Mouse (Mus musculus) midbrain, embryonic 10.5 days (tissue): Measurements from ENCODE around the gene Tubal3. TPM values are rescaled to one million over a fixed set of nuclear protein-coding genes. Genes with fewer than 3 reads are reported as not detected.
"Not testable (repeated sequence)": the region's sequence is repeated elsewhere in the genome, so short reads cannot be mapped to it uniquely, and the experiment has no call there.

Source experiments
- DNase-seq: peaks from one replicate; pipeline ENCODE4 v3.0.0-alpha.2; 2017; ENCODE audit warnings: low spot score
- H3K27ac ChIP-seq: fragments of 300-500 bp; sonication (generic); replicated peaks from 2 replicates; pipeline ENCODE4 v1.5.1; 2016; ENCODE audit warnings: mild to moderate bottlenecking
- H3K27me3 ChIP-seq: fragments of 300-500 bp; sonication (generic); 2 replicates; pipeline ENCODE4 v1.6.1; 2016; ENCODE audit warnings: low read depth, mild to moderate bottlenecking; ENCODE audit not compliant: poor library complexity, severe bottlenecking
- H3K36me3 ChIP-seq: fragments of 300-500 bp; sonication (generic); 2 replicates; pipeline ENCODE4 v1.6.1; 2016; ENCODE audit warnings: mild to moderate bottlenecking, moderate library complexity
- H3K4me1 ChIP-seq: fragments of 300-500 bp; sonication (generic); 2 replicates; pipeline ENCODE4 v1.6.1; 2016
- H3K4me3 ChIP-seq: fragments of 300-500 bp; sonication (generic); 2 replicates; pipeline ENCODE4 v1.5.1; 2016; ENCODE audit warnings: mild to moderate bottlenecking, moderate library complexity
- H3K9me3 ChIP-seq: fragments of 300-500 bp; sonication (generic); replicated peaks from 2 replicates; pipeline ENCODE4 v1.6.1; 2016; ENCODE audit warnings: mild to moderate bottlenecking
- WGBS: fragments of 180-500 bp; shearing (Covaris S2); methylation state at CpG from one replicate; pipeline ENCODE4 v1.1.7; 2016; 5-methylcytosine and 5-hydroxymethylcytosine counted together
- polyA plus RNA-seq: library from polyadenylated mRNA; unstranded; fragments of >200 nt; fragmentation: Nextera tagmentation; extraction: Ambion mirVana; gene quantifications from 2 replicates; pipeline ENCODE4 v1.2.1, GENCODE M21; 2016

Gene Tubal3
- polyA plus RNA-seq, 1 experiment from 2014 or later: not detected

DNA sequence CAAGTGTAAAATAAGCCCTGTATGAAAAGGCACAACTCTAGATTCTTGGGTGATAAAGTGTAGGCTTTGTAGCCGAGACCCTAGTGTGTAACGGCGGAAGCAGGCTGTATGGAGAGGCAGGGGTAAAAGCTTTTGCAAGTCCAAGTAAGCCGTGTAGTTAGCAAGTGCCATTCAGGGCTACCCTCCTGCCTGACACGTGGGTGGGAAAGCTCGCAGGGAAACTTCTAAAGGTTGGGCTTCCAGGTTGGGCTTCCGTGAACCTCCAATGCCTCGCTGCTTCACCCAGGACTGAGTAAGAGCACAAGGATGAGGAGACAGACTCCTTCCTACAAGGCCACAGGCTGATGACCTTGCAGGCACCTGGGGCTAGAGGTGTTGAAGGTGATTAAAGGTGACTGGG is 23.5 kb upstream of the Tubal3 start:
- Histone ChIP-seq H3K4me3 (no peak overlapping the region), H3K4me1 (peaks cover 22% of the 10 kb centered on the region), H3K36me3 (peaks cover 23% of the 10 kb centered on the region), H3K27me3 (no peaks in the 10 kb centered on the region), H3K9me3 (no peaks in the 10 kb centered on the region), H3K27ac (no peak overlapping the region)
- WGBS: 79% methylated on average over 8 of the region's 8 CpGs
- no peak for DNase-seq

DNA sequence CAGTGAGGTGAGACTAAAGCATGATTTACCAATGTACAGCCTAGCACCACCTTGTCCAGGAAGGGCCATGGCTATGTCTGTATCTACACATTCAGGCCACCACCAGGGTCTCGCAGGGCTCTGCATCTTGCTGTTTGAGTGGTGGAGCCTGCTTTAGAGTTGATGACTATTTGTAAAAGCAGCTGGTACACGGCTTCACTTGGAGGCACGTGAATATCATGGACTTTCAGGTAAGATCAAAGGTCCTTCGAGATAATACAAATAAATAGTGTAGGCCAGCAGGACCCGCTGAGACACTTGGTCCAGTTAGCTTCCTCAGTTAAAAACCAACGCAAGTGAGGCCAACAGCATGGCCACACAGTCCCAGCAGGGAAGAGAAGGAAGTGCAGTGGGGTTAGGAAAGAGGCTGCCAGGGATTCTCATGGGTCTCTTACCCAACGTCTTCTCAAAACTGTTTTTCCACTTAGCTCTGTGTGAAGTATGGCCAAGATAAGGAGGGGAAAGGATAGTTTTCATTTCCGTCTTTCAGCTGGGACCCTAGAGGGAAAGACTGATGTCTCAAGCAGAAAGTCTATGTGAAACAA is 22.6 kb upstream of the Tubal3 start:
- no peak overlapping the region for H3K4me3 ChIP-seq
- no peaks in the 10 kb centered on the region for H3K27me3 ChIP-seq
- no peak for DNase-seq
- WGBS: 89% methylated on average over 8 of the region's 8 CpGs
- H3K27ac ChIP-seq: no peak overlapping the region
- no peaks in the 10 kb centered on the region for H3K9me3 ChIP-seq
- H3K4me1 ChIP-seq: peaks cover 22% of the 10 kb centered on the region
- peaks cover 27% of the 10 kb centered on the region for H3K36me3 ChIP-seq

DNA sequence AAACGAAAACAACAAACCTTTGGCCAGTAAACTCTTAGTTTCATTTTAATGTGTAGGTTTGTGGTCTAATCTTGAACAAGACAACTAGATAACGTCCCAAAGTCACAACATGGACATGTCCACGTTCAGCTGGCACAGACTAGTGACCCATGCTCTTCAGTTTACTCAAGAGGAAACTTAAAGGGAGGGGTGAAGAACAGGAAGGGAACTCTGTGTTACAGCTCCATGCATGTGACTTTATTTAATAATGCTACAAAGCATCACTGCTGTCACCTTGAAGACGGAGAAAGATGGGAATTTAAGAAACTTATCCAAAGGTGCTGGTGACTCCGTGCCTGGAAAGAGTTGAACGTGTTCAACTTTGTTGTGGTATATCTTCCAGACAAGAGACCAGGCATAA is 22.0 kb upstream of the Tubal3 start:
- Histone ChIP-seq H3K27ac (no peak overlapping the region), H3K27me3 (no peaks in the 10 kb centered on the region), H3K36me3 (peaks cover 33% of the 10 kb centered on the region), H3K4me3 (no peak overlapping the region), H3K9me3 (no peaks in the 10 kb centered on the region), H3K4me1 (peaks cover 22% of the 10 kb centered on the region)
- WGBS: 93% methylated on average over 6 of the region's 6 CpGs
- no peak for DNase-seq

DNA sequence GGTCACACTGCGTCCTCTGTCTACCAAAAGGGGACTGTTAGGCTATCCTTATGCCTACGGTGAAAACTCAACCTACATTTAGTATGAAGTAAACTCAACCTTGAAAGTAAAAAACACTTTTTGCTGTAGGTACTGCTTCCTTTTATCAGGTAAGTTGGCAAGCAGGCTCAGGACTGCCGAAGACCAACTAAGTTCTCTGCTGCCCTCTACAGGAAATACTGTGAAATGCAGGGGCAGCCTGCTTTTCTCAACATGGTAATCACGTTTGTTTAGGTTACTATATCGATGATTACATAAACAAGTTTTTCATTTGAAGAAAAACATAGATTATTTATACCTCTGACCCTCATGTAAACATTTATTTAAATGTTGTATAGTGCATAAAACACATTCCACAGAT is 21.2 kb upstream of the Tubal3 start:
- peak; percentile 65 for DNase-seq
- H3K9me3 ChIP-seq: no peaks in the 10 kb centered on the region
- H3K27me3 ChIP-seq: no peaks in the 10 kb centered on the region

DNA sequence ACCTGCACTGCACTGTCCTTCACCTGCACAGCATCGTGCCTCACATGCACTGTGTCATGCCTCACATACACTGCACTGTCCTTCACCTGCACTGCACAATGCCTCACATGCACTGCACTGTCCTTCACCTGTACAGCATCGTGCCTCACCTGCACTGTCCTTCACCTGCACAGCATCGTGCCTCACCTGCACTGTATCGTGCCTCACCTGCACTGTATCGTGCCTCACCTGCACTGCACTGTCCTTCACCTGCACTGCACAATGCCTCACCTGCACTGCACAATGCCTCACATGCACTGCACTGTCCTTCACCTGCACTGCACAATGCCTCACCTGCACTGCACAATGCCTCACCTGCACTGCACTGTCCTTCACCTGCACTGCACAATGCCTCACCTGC is 19.9 kb upstream of the Tubal3 start:
- not testable (repeated sequence) for H3K9me3 ChIP-seq, H3K4me1 ChIP-seq, H3K27ac ChIP-seq, H3K4me3 ChIP-seq, H3K27me3 ChIP-seq, DNase-seq
- H3K36me3 ChIP-seq: peaks cover 37% of the 10 kb centered on the region
- WGBS: 97% methylated on average over 5 of the region's 5 CpGs

More for the DNA sequence above, 21.2 kb upstream of the Tubal3 start:
- H3K27ac ChIP-seq: no peak overlapping the region
- H3K36me3 ChIP-seq: peaks cover 33% of the 10 kb centered on the region
- H3K4me1 ChIP-seq: peaks cover 16% of the 10 kb centered on the region
- WGBS: 49% methylated on average over 5 of the region's 5 CpGs
- H3K4me3 ChIP-seq: no peak overlapping the region

DNA sequence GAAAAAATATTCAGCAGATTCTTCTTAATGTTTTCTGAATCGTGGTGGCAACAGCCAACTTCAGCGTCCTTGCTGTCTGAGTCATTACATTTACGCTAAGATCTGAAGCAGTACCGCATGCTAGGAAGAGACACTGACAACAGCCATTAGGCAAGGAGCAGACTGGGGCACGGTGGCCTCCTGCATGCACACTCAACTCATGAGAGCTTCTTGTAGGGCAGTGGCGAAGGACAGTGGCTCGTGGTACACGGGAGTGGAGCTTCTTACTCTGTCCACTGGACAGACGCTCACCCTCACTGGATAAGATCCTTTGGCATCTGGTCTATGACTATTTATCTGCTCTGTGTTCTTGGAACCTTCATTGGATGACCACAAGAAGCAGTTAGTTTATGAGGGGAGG is 18.8 kb upstream of the Tubal3 start:
- WGBS: 95% methylated on average over 9 of the region's 9 CpGs
- Histone ChIP-seq H3K36me3 (peaks cover 44% of the 10 kb centered on the region), H3K27ac (no peak overlapping the region), H3K4me1 (no peaks in the 10 kb centered on the region), H3K4me3 (no peak overlapping the region), H3K9me3 (no peaks in the 10 kb centered on the region), H3K27me3 (no peaks in the 10 kb centered on the region)
- DNase-seq: no peak

DNA sequence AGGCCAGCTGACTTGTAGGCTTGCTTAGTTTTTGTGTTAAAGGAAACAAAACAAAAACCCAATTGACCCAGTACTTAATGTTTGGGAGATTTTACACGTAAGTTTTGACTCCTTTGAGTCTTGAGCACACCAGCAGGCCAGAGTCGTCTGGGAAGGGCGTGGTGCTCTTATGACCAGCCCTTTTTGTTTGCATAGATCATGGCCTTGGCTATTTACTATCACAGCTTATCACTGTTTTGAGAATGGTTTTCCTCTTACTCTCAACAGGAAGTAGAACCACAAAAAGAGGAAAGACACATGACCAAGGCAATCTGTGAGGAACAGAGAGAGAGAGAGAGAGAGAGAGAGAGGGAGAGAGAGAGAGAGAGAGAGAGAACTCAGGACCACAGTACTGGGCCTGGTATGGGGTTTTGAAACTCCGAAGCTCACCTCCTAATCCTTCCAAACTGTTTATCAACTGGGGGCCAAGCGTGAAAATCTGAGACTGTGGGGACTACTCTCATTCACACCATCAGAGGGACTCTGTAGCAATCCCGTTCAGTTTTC is 10.8 kb upstream of the Tubal3 start:
- 90% methylated on average over 6 of the region's 6 CpGs for WGBS
- Histone ChIP-seq H3K27ac (no peak overlapping the region), H3K4me3 (no peak overlapping the region), H3K4me1 (no peaks in the 10 kb centered on the region), H3K9me3 (no peaks in the 10 kb centered on the region), H3K36me3 (peaks cover 69% of the 10 kb centered on the region), H3K27me3 (no peaks in the 10 kb centered on the region)
- DNase-seq: no peak

DNA sequence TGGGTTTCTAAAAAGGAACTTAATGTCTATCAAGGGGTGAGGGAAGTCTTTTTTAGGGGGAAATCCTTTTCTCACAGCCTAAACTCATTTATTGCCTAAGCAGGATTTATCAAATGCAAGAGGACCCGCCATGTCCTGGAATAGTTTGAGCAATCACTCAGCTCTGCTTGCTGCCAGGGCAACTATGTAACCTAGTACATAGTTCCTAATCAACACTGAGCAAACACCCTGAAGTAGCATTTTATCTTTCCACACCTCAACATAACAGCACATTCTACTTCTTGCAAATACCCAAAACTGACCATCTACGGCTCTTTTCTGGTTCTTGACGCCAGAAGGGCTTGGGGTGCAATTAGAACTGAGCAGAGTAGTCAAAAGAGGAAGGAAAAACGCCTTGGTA is 9.8 kb upstream of the Tubal3 start:
- Histone ChIP-seq H3K9me3 (no peaks in the 10 kb centered on the region), H3K27ac (no peak overlapping the region), H3K27me3 (no peaks in the 10 kb centered on the region), H3K4me3 (no peak overlapping the region), H3K36me3 (peaks cover 71% of the 10 kb centered on the region), H3K4me1 (no peaks in the 10 kb centered on the region)
- no peak for DNase-seq
- WGBS: 91% methylated on average over 4 of the region's 4 CpGs

DNA sequence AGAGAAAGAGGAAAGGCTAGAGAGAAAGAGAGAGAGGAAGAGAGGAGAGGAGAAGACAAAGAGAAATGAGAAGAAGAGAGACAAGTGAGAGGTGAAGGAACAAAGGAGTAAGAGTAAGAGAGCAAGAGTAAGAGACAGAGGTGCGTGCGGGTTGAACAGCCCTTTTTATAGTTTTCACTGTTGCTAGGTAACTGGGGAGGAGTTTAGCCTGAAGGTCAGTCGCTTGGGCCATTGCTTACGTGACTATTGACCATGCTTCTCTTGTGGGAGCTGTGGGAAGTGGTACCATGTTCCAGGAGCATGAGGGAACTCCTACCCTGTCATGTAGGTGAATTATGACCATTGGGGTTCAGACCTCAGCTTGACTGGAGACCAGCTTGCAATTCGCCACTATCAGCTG is 7.7 kb upstream of the Tubal3 start:
- no peaks in the 10 kb centered on the region for H3K27me3 ChIP-seq
- WGBS: 91% methylated on average over 5 of the region's 5 CpGs
- DNase-seq: no peak
- no peaks in the 10 kb centered on the region for H3K4me1 ChIP-seq
- peaks cover 6% of the 10 kb centered on the region for H3K9me3 ChIP-seq
- peaks cover 79% of the 10 kb centered on the region for H3K36me3 ChIP-seq
- no peak overlapping the region for H3K4me3 ChIP-seq
- no peak overlapping the region for H3K27ac ChIP-seq

DNA sequence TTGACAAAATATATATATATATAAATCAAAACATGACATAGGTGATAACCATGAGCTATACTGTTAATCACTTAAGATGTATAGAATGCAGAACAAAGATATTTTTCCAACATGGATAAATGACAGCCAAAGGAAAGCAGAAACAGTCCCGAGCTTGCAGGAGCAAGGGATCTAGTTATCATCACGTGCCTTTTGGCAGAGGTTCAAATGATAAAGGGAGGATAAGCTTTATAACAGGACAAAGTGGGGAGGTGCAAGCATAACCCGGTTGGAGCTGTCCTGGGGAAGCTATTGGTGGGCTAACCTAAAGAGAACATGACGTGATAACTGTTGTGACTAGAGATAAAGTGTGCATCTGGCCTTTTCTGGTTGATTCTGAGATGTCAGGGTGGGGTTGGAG is 4.6 kb upstream of the Tubal3 start:
- DNase-seq: no peak
- H3K27me3 ChIP-seq: no peaks in the 10 kb centered on the region
- no peak overlapping the region for H3K4me3 ChIP-seq
- H3K9me3 ChIP-seq: peaks cover 14% of the 10 kb centered on the region
- peaks cover 10% of the 10 kb centered on the region for H3K4me1 ChIP-seq
- peaks cover 68% of the 10 kb centered on the region for H3K36me3 ChIP-seq
- H3K27ac ChIP-seq: no peak overlapping the region
- WGBS: 90% methylated on average over 4 of the region's 4 CpGs

DNA sequence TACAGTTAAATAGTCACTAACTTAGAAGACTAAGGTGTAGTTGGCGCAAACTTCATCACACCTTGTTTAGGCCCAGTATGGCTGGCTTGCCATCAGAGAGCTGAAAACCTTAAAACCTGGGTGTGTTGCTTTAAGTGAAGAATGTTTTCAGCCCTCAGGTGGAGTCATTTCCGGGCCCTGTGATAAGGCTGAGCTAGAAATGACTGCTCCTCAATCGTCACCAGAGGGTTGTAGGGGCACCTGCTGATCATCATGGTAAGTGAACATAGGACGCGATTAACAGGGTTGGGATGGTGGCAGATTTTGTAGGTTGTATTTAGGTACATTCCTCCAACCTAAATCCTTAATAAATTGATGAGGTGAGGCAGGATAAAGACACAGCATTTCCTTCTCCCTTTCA is 6.4 kb downstream of the Tubal3 start:
- WGBS: 90% methylated on average over 5 of the region's 5 CpGs
- Histone ChIP-seq H3K27ac (no peak overlapping the region), H3K4me3 (no peak overlapping the region), H3K36me3 (no peaks in the 10 kb centered on the region), H3K9me3 (no peaks in the 10 kb centered on the region), H3K27me3 (no peaks in the 10 kb centered on the region), H3K4me1 (no peaks in the 10 kb centered on the region)
- no peak for DNase-seq

DNA sequence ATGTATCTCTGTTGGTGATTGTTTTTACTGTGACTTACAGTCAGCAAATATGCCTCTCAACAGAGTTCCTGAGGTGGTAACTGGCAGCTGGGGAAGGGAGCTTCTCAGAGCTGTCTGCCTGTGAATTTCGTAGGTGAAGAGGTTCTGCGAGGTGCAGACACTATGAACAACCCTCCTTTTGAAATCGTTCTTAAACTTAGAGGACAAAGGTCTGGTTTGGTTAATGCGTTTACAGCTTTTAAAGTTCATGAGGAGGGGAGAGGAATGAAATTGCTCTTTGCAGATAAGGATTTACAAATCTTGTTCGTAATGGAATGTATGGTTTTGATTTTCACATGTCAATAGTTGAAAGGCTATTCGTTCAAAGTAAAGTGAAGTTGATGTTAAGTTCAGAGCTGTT is 7.6 kb downstream of the Tubal3 start:
- Histone ChIP-seq H3K9me3 (no peaks in the 10 kb centered on the region), H3K27ac (no peak overlapping the region), H3K4me3 (no peak overlapping the region), H3K36me3 (no peaks in the 10 kb centered on the region), H3K27me3 (no peaks in the 10 kb centered on the region), H3K4me1 (no peaks in the 10 kb centered on the region)
- 88% methylated on average over 6 of the region's 6 CpGs for WGBS
- no peak for DNase-seq

DNA sequence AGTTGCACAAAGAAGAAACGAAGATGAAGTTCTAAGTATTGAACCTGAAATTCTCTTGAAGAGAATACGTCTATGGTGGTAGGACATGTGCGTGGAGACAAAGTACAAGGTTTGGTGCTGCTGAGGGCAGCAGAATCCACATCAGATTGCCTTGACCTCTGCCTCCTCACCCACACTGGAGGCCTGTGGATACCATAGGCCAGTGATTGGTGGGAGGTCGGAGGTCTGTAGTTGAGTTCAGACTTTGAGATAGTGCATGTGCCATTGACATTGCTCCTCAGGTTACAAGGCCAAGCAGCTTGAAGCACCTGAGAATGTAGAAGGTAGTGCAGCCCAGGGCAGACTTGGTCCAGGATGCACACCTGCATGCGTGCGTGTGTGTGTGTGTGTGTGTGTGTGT is 8.0 kb downstream of the Tubal3 start:
- DNase-seq: no peak
- Histone ChIP-seq H3K9me3 (no peaks in the 10 kb centered on the region), H3K4me3 (no peak overlapping the region), H3K27me3 (no peaks in the 10 kb centered on the region), H3K4me1 (no peaks in the 10 kb centered on the region), H3K27ac (no peak overlapping the region), H3K36me3 (no peaks in the 10 kb centered on the region)
- 87% methylated on average over 6 of the region's 6 CpGs for WGBS

DNA sequence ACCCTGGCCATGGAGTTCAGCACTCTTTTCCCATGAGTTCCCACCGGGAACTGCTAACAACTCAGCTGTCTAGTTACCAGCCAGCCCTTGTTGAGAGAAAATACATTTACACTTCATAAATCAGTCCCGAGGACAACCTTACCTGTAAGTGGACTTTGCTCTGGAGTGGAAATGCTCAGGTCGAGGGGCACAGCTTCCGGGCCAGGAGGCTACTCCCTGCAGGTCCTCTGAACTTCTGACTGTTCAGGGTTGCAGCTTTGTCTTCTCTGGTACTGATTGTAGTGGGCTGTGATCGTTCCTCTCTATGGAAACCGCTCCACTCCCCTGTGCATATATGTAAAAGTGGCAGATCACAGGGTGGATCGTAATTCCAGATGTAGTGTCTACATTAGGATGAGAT is 26.6 kb downstream of the Tubal3 start:
- WGBS: 82% methylated on average over 7 of the region's 7 CpGs
- Histone ChIP-seq H3K9me3 (no peaks in the 10 kb centered on the region), H3K4me1 (no peaks in the 10 kb centered on the region), H3K27me3 (no peaks in the 10 kb centered on the region), H3K36me3 (no peaks in the 10 kb centered on the region), H3K27ac (no peak overlapping the region), H3K4me3 (no peak overlapping the region)
- DNase-seq: no peak
